22 mouse cellular contexts compared by ENCODE assay signal in the genomic region with DNA sequence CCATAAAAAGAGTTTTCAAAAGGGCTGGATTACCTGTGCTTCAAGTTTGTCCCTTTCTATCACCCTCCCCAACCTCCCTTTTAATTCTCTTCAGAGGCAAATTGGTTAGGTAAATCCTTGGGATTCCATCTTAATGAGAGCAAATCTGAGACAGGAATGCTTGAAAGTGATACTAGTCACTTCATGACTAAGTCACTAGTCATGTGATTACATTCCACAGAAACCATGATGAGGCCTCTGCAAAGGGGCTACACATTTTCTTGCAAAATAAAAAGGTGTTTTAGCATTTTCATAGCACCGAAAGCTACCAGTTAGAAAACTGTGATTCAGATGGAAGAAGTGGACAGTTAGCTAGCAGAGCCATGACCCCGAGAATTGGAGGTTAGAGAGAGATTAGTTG.
"Had no signal": no experiment of that assay in that cellular context is flagged by ENCODE, and none has a peak within 500 bp of the region (broad histone marks: within the 10 kb centered on the region; RNA-seq: fewer than 3 reads in every experiment).

No protein-coding gene starts in this region.

- ATAC-seq: liver, embryonic 12.5 days had no signal

- H3K36me3 ChIP-seq: limb, embryonic 10.5 days; limb, embryonic 13.5 days; liver, embryonic 12.5 days; liver, embryonic 15.5 days; lung, embryonic 15.5 days; neural tube, embryonic 12.5 days; neural tube, embryonic 15.5 days; stomach, embryonic 15.5 days had no signal

- H3K27me3 ChIP-seq: limb, embryonic 13.5 days; liver, embryonic 12.5 days; liver, embryonic 15.5 days; lung, embryonic 15.5 days; neural tube, embryonic 12.5 days; neural tube, embryonic 15.5 days; stomach, embryonic 15.5 days had no signal

- H3K4me3 ChIP-seq: layer of hippocampus, adult 2 months; limb, embryonic 10.5 days; limb, embryonic 13.5 days; liver, embryonic 12.5 days; liver, embryonic 15.5 days; lung, embryonic 15.5 days; neural tube, embryonic 12.5 days; neural tube, embryonic 15.5 days; stomach, embryonic 15.5 days had no signal

- H3K9me3 ChIP-seq: limb, embryonic 10.5 days; limb, embryonic 13.5 days; liver, embryonic 12.5 days; liver, embryonic 15.5 days; lung, embryonic 15.5 days; neural tube, embryonic 12.5 days; neural tube, embryonic 15.5 days; stomach, embryonic 15.5 days had no signal

- DNase-seq: kidney, postnatal 25 days; layer of hippocampus, adult 9-11 months; liver; lung, adult 18-20 months; lung, postnatal 14 days; lung, postnatal 4 days; midbrain, embryonic 14.5 days; retina, postnatal 1 day; right cerebral cortex, postnatal 25 days; spleen, adult 18-20 months; thymus, postnatal 25 days had no signal

- H3K27ac ChIP-seq: kidney, postnatal 0 days; layer of hippocampus, adult 2 months; limb, embryonic 10.5 days; limb, embryonic 13.5 days; liver, embryonic 12.5 days; liver, embryonic 15.5 days; lung, embryonic 15.5 days; neural tube, embryonic 12.5 days; neural tube, embryonic 15.5 days; stomach, embryonic 15.5 days had no signal

- H3K4me1 ChIP-seq: limb, embryonic 10.5 days; liver, embryonic 12.5 days; liver, embryonic 15.5 days; lung, embryonic 15.5 days; neural tube, embryonic 12.5 days; neural tube, embryonic 15.5 days; stomach, embryonic 15.5 days had no signal

- H3K4me2 ChIP-seq: limb, embryonic 13.5 days; liver, embryonic 12.5 days; liver, embryonic 15.5 days; lung, embryonic 15.5 days; midbrain, embryonic 11.5 days; neural tube, embryonic 12.5 days; neural tube, embryonic 15.5 days; stomach, embryonic 15.5 days had no signal

- H3K9ac ChIP-seq: limb, embryonic 13.5 days; liver, embryonic 12.5 days; liver, embryonic 15.5 days; lung, embryonic 15.5 days; neural tube, embryonic 12.5 days; neural tube, embryonic 15.5 days; stomach, embryonic 15.5 days had no signal
